Mouse (Mus musculus): ENCODE results near the gene Calm5. TPM values are rescaled to one million over a fixed set of nuclear protein-coding genes. Genes with fewer than 3 reads are reported as not detected.
"Not testable (repeated sequence)": the region's sequence is repeated elsewhere in the genome, so short reads cannot be mapped to it uniquely, and the experiment has no call there.

Gene Calm5
- polyA plus RNA-seq, 1 experiment from 2014 or later, result not detected

- 85% methylated on average over 5 of the region's 5 CpGs for WGBS
- no peak overlapping the region for H3K4me3 ChIP-seq (ENCODE audit: low read length)
- no peak overlapping the region for H3K4me2 ChIP-seq (ENCODE audit: low read length)
- no peaks in the 10 kb centered on the region for H3K36me3 ChIP-seq (ENCODE audit: control insufficient read depth, insufficient read depth, low read length)
- H3K4me1 ChIP-seq (ENCODE audit: control insufficient read depth, insufficient read depth, low read depth, low read length), result no peaks in the 10 kb centered on the region
- no peak overlapping the region for H3K27ac ChIP-seq (ENCODE audit: low read depth, low read length)
- no peak overlapping the region for H3K9ac ChIP-seq (ENCODE audit: low read depth, low read length)
- no peaks in the 10 kb centered on the region for H3K27me3 ChIP-seq (replicated peaks; ENCODE audit: control insufficient read depth, insufficient read depth, low read length)
- H3K9me3 ChIP-seq (ENCODE audit: control insufficient read depth, low read length), result no peaks in the 10 kb centered on the region
- no peak for ATAC-seq
These were observed 22.4 kb upstream of the Calm5 start for GRCm38 (mm10) chr13:3831546-3831945.

- Histone ChIP-seq H3K4me1 (ENCODE audit: control insufficient read depth, insufficient read depth, low read depth, low read length) (no peaks in the 10 kb centered on the region), H3K27ac (ENCODE audit: low read depth, low read length) (no peak overlapping the region), H3K9me3 (ENCODE audit: control insufficient read depth, low read length) (no peaks in the 10 kb centered on the region), H3K36me3 (ENCODE audit: control insufficient read depth, insufficient read depth, low read length) (no peaks in the 10 kb centered on the region), H3K9ac (ENCODE audit: low read depth, low read length) (no peak overlapping the region), H3K27me3 (replicated peaks; ENCODE audit: control insufficient read depth, insufficient read depth, low read length) (no peaks in the 10 kb centered on the region), H3K4me3 (ENCODE audit: low read length) (no peak overlapping the region), H3K4me2 (ENCODE audit: low read length) (no peak overlapping the region)
- WGBS, result 72% methylated on average over 1 of the region's 1 CpGs
- ATAC-seq, result no peak
These were observed 22.0 kb upstream of the Calm5 start for GRCm38 (mm10) chr13:3831994-3832393.

- Histone ChIP-seq H3K9me3 (ENCODE audit: control insufficient read depth, low read length) (no peaks in the 10 kb centered on the region), H3K4me2 (ENCODE audit: low read length) (no peak overlapping the region), H3K4me1 (ENCODE audit: control insufficient read depth, insufficient read depth, low read depth, low read length) (no peaks in the 10 kb centered on the region), H3K36me3 (ENCODE audit: control insufficient read depth, insufficient read depth, low read length) (no peaks in the 10 kb centered on the region), H3K27ac (ENCODE audit: low read depth, low read length) (no peak overlapping the region), H3K9ac (ENCODE audit: low read depth, low read length) (no peak overlapping the region), H3K27me3 (replicated peaks; ENCODE audit: control insufficient read depth, insufficient read depth, low read length) (no peaks in the 10 kb centered on the region), H3K4me3 (ENCODE audit: low read length) (no peak overlapping the region)
- no peak for ATAC-seq
- 64% methylated on average over 2 of the region's 2 CpGs for WGBS
These were observed 21.5 kb upstream of the Calm5 start for GRCm38 (mm10) chr13:3832450-3832849.

- H3K9ac ChIP-seq (ENCODE audit: low read depth, low read length); H3K9me3 ChIP-seq (ENCODE audit: control insufficient read depth, low read length); ATAC-seq; H3K4me3 ChIP-seq (ENCODE audit: low read length); H3K27me3 ChIP-seq (replicated peaks; ENCODE audit: control insufficient read depth, insufficient read depth, low read length); H3K4me2 ChIP-seq (ENCODE audit: low read length); H3K4me1 ChIP-seq (ENCODE audit: control insufficient read depth, insufficient read depth, low read depth, low read length); H3K36me3 ChIP-seq (ENCODE audit: control insufficient read depth, insufficient read depth, low read length); H3K27ac ChIP-seq (ENCODE audit: low read depth, low read length): not testable (repeated sequence)
These were observed 20.3 kb upstream of the Calm5 start for GRCm38 (mm10) chr13:3833644-3834043.

GRCm38 (mm10) chr13:3837312-3837807 is 16.6 kb upstream of the Calm5 start, which contains the start of gene Calm4:
Gene Calm4, plus strand, starts transcription at chr13:3837757.
- not testable (repeated sequence) for H3K4me1 ChIP-seq (ENCODE audit: control insufficient read depth, insufficient read depth, low read depth, low read length); H3K9ac ChIP-seq (ENCODE audit: low read depth, low read length); H3K4me2 ChIP-seq (ENCODE audit: low read length); H3K36me3 ChIP-seq (ENCODE audit: control insufficient read depth, insufficient read depth, low read length); ATAC-seq; H3K9me3 ChIP-seq (ENCODE audit: control insufficient read depth, low read length); H3K4me3 ChIP-seq (ENCODE audit: low read length); H3K27me3 ChIP-seq (replicated peaks; ENCODE audit: control insufficient read depth, insufficient read depth, low read length); H3K27ac ChIP-seq (ENCODE audit: low read depth, low read length)

- H3K27me3 ChIP-seq (replicated peaks; ENCODE audit: control insufficient read depth, insufficient read depth, low read length); H3K27ac ChIP-seq (ENCODE audit: low read depth, low read length); H3K9ac ChIP-seq (ENCODE audit: low read depth, low read length); H3K9me3 ChIP-seq (ENCODE audit: control insufficient read depth, low read length); H3K4me2 ChIP-seq (ENCODE audit: low read length); H3K36me3 ChIP-seq (ENCODE audit: control insufficient read depth, insufficient read depth, low read length); H3K4me3 ChIP-seq (ENCODE audit: low read length); ATAC-seq; H3K4me1 ChIP-seq (ENCODE audit: control insufficient read depth, insufficient read depth, low read depth, low read length): not testable (repeated sequence)
These were observed 13.3 kb upstream of the Calm5 start for GRCm38 (mm10) chr13:3840662-3841061.

- H3K4me2 ChIP-seq (ENCODE audit: low read length), result no peak overlapping the region
- WGBS, result 70% methylated on average over 1 of the region's 1 CpGs
- ATAC-seq, result no peak
- H3K36me3 ChIP-seq (ENCODE audit: control insufficient read depth, insufficient read depth, low read length), result no peaks in the 10 kb centered on the region
- no peaks in the 10 kb centered on the region for H3K4me1 ChIP-seq (ENCODE audit: control insufficient read depth, insufficient read depth, low read depth, low read length)
- no peak overlapping the region for H3K4me3 ChIP-seq (ENCODE audit: low read length)
- H3K27ac ChIP-seq (ENCODE audit: low read depth, low read length), result no peak overlapping the region
- no peak overlapping the region for H3K9ac ChIP-seq (ENCODE audit: low read depth, low read length)
- H3K9me3 ChIP-seq (ENCODE audit: control insufficient read depth, low read length), result no peaks in the 10 kb centered on the region
- no peaks in the 10 kb centered on the region for H3K27me3 ChIP-seq (replicated peaks; ENCODE audit: control insufficient read depth, insufficient read depth, low read length)
These were observed 3.6 kb upstream of the Calm5 start for GRCm38 (mm10) chr13:3850330-3850729.

- 78% methylated on average over 2 of the region's 2 CpGs for WGBS
- H3K4me2 ChIP-seq (ENCODE audit: low read length), result no peak overlapping the region
- H3K36me3 ChIP-seq (ENCODE audit: control insufficient read depth, insufficient read depth, low read length), result no peaks in the 10 kb centered on the region
- H3K27me3 ChIP-seq (replicated peaks; ENCODE audit: control insufficient read depth, insufficient read depth, low read length), result no peaks in the 10 kb centered on the region
- no peak overlapping the region for H3K4me3 ChIP-seq (ENCODE audit: low read length)
- no peak overlapping the region for H3K27ac ChIP-seq (ENCODE audit: low read depth, low read length)
- H3K9me3 ChIP-seq (ENCODE audit: control insufficient read depth, low read length), result no peaks in the 10 kb centered on the region
- H3K4me1 ChIP-seq (ENCODE audit: control insufficient read depth, insufficient read depth, low read depth, low read length), result no peaks in the 10 kb centered on the region
- H3K9ac ChIP-seq (ENCODE audit: low read depth, low read length), result no peak overlapping the region
- no peak for ATAC-seq
These were observed 883 bp downstream of the Calm5 start for GRCm38 (mm10) chr13:3854856-3855255.

GRCm38 (mm10) chr13:3856252-3856651 is 2.3 kb downstream of the Calm5 start:
- no peaks in the 10 kb centered on the region for H3K27me3 ChIP-seq (replicated peaks; ENCODE audit: control insufficient read depth, insufficient read depth, low read length)
- no peak overlapping the region for H3K4me3 ChIP-seq (ENCODE audit: low read length)
- 63% methylated on average over 1 of the region's 1 CpGs for WGBS
- no peak overlapping the region for H3K4me2 ChIP-seq (ENCODE audit: low read length)
- ATAC-seq, result no peak
- no peak overlapping the region for H3K27ac ChIP-seq (ENCODE audit: low read depth, low read length)
- no peaks in the 10 kb centered on the region for H3K36me3 ChIP-seq (ENCODE audit: control insufficient read depth, insufficient read depth, low read length)
- H3K4me1 ChIP-seq (ENCODE audit: control insufficient read depth, insufficient read depth, low read depth, low read length), result no peaks in the 10 kb centered on the region
- H3K9me3 ChIP-seq (ENCODE audit: control insufficient read depth, low read length), result no peaks in the 10 kb centered on the region
- H3K9ac ChIP-seq (ENCODE audit: low read depth, low read length), result no peak overlapping the region

- Histone ChIP-seq H3K36me3 (ENCODE audit: control insufficient read depth, insufficient read depth, low read length) (no peaks in the 10 kb centered on the region), H3K4me3 (ENCODE audit: low read length) (no peak overlapping the region), H3K9me3 (ENCODE audit: control insufficient read depth, low read length) (no peaks in the 10 kb centered on the region), H3K27ac (ENCODE audit: low read depth, low read length) (no peak overlapping the region), H3K9ac (ENCODE audit: low read depth, low read length) (no peak overlapping the region), H3K4me1 (ENCODE audit: control insufficient read depth, insufficient read depth, low read depth, low read length) (no peaks in the 10 kb centered on the region), H3K4me2 (ENCODE audit: low read length) (no peak overlapping the region), H3K27me3 (replicated peaks; ENCODE audit: control insufficient read depth, insufficient read depth, low read length) (no peaks in the 10 kb centered on the region)
- WGBS, result 91% methylated on average over 8 of the region's 8 CpGs
- no peak for ATAC-seq
These were observed 7.3 kb downstream of the Calm5 start for GRCm38 (mm10) chr13:3861251-3861650.
